Mouse (Mus musculus): ENCODE measurements around the gene Cnot9. TPM values are rescaled to one million over a fixed set of nuclear protein-coding genes. Genes with fewer than 3 reads are reported as not detected.

Cnot9 gene
- total RNA-seq, 2 experiments from 2014 or later: 36.8 to 58.0 TPM

Other genes starting within 250 kb of the Cnot9 start
- not detected in 2 replicates for gene Gpbar1, start 227.5 kb upstream of the Cnot9 start, total RNA-seq (2015)
- gene Gpbar1, start 227.5 kb upstream of the Cnot9 start, total RNA-seq (2017): not detected in 2 replicates
- gene Aamp, start 221.3 kb upstream of the Cnot9 start, total RNA-seq (2015): 27.8 and 33.6 TPM in 2 replicates
- gene Aamp, start 221.3 kb upstream of the Cnot9 start, total RNA-seq (2017): 48.2 and 59.5 TPM in 2 replicates
- 23.5 and 23.6 TPM in 2 replicates for gene Pnkd, start 221.1 kb upstream of the Cnot9 start, total RNA-seq (2015)
- gene Pnkd, start 221.1 kb upstream of the Cnot9 start, total RNA-seq (2017): 7.7 and 8.9 TPM in 2 replicates
- gene Tmbim1, start 200.4 kb upstream of the Cnot9 start, total RNA-seq (2015): 13.6 and 15.5 TPM in 2 replicates
- 11.3 and 13.8 TPM in 2 replicates for gene Tmbim1, start 200.4 kb upstream of the Cnot9 start, total RNA-seq (2017)
- 0.07 TPM in 1 of 2 replicates, not detected in the other for gene Catip, start 143.9 kb upstream of the Cnot9 start, total RNA-seq (2015)
- 0.26 TPM in 1 of 2 replicates, not detected in the other for gene Catip, start 143.9 kb upstream of the Cnot9 start, total RNA-seq (2017)
- 54.7 and 60.8 TPM in 2 replicates for gene Slc11a1, start 130.9 kb upstream of the Cnot9 start, total RNA-seq (2015)
- gene Slc11a1, start 130.9 kb upstream of the Cnot9 start, total RNA-seq (2017): 46.2 and 48.1 TPM in 2 replicates
- 130 and 145 TPM in 2 replicates for gene Ctdsp1, start 114.5 kb upstream of the Cnot9 start, total RNA-seq (2015)
- 53.2 and 61.1 TPM in 2 replicates for gene Ctdsp1, start 114.5 kb upstream of the Cnot9 start, total RNA-seq (2017)
- not detected in 2 replicates for gene Vil1, start 96.7 kb upstream of the Cnot9 start, total RNA-seq (2015)
- not detected in 2 replicates for gene Vil1, start 96.7 kb upstream of the Cnot9 start, total RNA-seq (2017)
- gene Plcd4, start 36.8 kb downstream of the Cnot9 start, total RNA-seq (2015): not detected in 2 replicates
- not detected in 2 replicates for gene Plcd4, start 36.8 kb downstream of the Cnot9 start, total RNA-seq (2017)
- 14.7 and 18.0 TPM in 2 replicates for gene Usp37, start 38.2 kb downstream of the Cnot9 start, total RNA-seq (2015)
- gene Usp37, start 38.2 kb downstream of the Cnot9 start, total RNA-seq (2017): 23.0 and 26.4 TPM in 2 replicates
- 14.5 and 16.2 TPM in 2 replicates for gene Zfp142, start 82.2 kb downstream of the Cnot9 start, total RNA-seq (2015)
- gene Zfp142, start 82.2 kb downstream of the Cnot9 start, total RNA-seq (2017): 6.2 and 7.2 TPM in 2 replicates
- 9.8 and 9.9 TPM in 2 replicates for gene Bcs1l, start 82.2 kb downstream of the Cnot9 start, total RNA-seq (2015)
- gene Bcs1l, start 82.2 kb downstream of the Cnot9 start, total RNA-seq (2017): 8.3 and 10.9 TPM in 2 replicates
- 24.5 and 27.6 TPM in 2 replicates for gene Rnf25, start 95.3 kb downstream of the Cnot9 start, total RNA-seq (2015)
- gene Rnf25, start 95.3 kb downstream of the Cnot9 start, total RNA-seq (2017): 38.1 and 41.3 TPM in 2 replicates
- gene Stk36, start 95.4 kb downstream of the Cnot9 start, total RNA-seq (2015): 1.8 TPM in 1 of 2 replicates, not detected in the other
- not detected in 2 replicates for gene Stk36, start 95.4 kb downstream of the Cnot9 start, total RNA-seq (2017)
- gene Ttll4, start 155.7 kb downstream of the Cnot9 start, total RNA-seq (2015): 9.3 and 10.1 TPM in 2 replicates
- 9.4 and 12.2 TPM in 2 replicates for gene Ttll4, start 155.7 kb downstream of the Cnot9 start, total RNA-seq (2017)
- gene Cyp27a1, start 207.5 kb downstream of the Cnot9 start, total RNA-seq (2015): 73.8 and 76.6 TPM in 2 replicates
- 72.2 and 76.2 TPM in 2 replicates for gene Cyp27a1, start 207.5 kb downstream of the Cnot9 start, total RNA-seq (2017)
- not detected in 2 replicates for gene Prkag3, start 243.2 kb downstream of the Cnot9 start, total RNA-seq (2015)
- not detected in 2 replicates for gene Prkag3, start 243.2 kb downstream of the Cnot9 start, total RNA-seq (2017)